Mouse (Mus musculus) lung, postnatal 0 days (tissue): ENCODE measurements around the gene Rgr. TPM values are rescaled to one million over a fixed set of nuclear protein-coding genes. Genes with fewer than 3 reads are reported as not detected.
"Not testable (repeated sequence)": the region's sequence is repeated elsewhere in the genome, so short reads cannot be mapped to it uniquely, and the experiment has no call there.

Experiments used
- ATAC-seq: fragments of 200-750 bp; cut with Nextera tagmentation; 2 replicates; pipeline ENCODE4 v1.8.0; 2017; ENCODE audit warnings: moderate library complexity
- DNase-seq: peaks from one replicate; pipeline ENCODE4 v3.0.0-alpha.2; 2016; ENCODE audit warnings: low spot score
- H3K27ac ChIP-seq: fragments of 300-500 bp; sonication (generic); 2 replicates; pipeline ENCODE4 v1.5.1; 2014; ENCODE audit warnings: antibody characterized with exemption, mild to moderate bottlenecking, low read length, mixed read lengths
- H3K27me3 ChIP-seq: fragments of 300-500 bp; sonication (generic); replicated peaks from 2 replicates; pipeline ENCODE4 v1.6.1; 2014; ENCODE audit warnings: low read length, mixed read lengths; ENCODE audit not compliant: insufficient read depth
- H3K36me3 ChIP-seq: fragments of 300-500 bp; sonication (generic); 2 replicates; pipeline ENCODE4 v1.6.1; 2014; ENCODE audit warnings: low read length, mixed read lengths; ENCODE audit not compliant: insufficient read depth
- H3K4me1 ChIP-seq: fragments of 300-500 bp; sonication (generic); 2 replicates; pipeline ENCODE4 v1.6.1; 2014; ENCODE audit warnings: antibody characterized with exemption, low read depth, low read length, mixed read lengths; ENCODE audit not compliant: insufficient read depth
- H3K4me2 ChIP-seq: fragments of 300-500 bp; sonication (generic); replicated peaks from 2 replicates; pipeline ENCODE4 v1.6.1; 2014; ENCODE audit warnings: low read depth, mild to moderate bottlenecking, low read length, moderate library complexity, mixed read lengths
- H3K4me3 ChIP-seq: fragments of 300-500 bp; sonication (generic); 2 replicates; pipeline ENCODE4 v1.5.1; 2014; ENCODE audit warnings: low read depth, low read length
- H3K9ac ChIP-seq: fragments of 300-500 bp; sonication (generic); replicated peaks from 2 replicates; pipeline ENCODE4 v1.6.1; 2014; ENCODE audit warnings: low read depth, mild to moderate bottlenecking
- H3K9me3 ChIP-seq: fragments of 300-500 bp; sonication (generic); 2 replicates; pipeline ENCODE4 v1.6.1; 2016; ENCODE audit warnings: low read length, mixed read lengths
- CTCF ChIP-seq: IDR thresholded peaks from 2 replicates; pipeline ENCODE4 v1.5.1; 2016; ENCODE audit warnings: antibody characterized with exemption, mild to moderate bottlenecking
- EP300 ChIP-seq: IDR thresholded peaks from 2 replicates; pipeline ENCODE4 v1.6.1; 2016; ENCODE audit warnings: antibody characterized with exemption, mild to moderate bottlenecking, control low read depth
- WGBS: fragments of 180-500 bp; shearing (Covaris S2); extraction: QIAGEN DNeasy Blood & Tissue Kit; methylation state at CpG from one replicate; pipeline ENCODE4 v1.1.7; 2014; 5-methylcytosine and 5-hydroxymethylcytosine counted together
- polyA plus RNA-seq: library from polyadenylated mRNA; unstranded; fragments of >200 nt; fragmentation: Nextera tagmentation; extraction: Ambion mirVana; gene quantifications from 2 replicates; pipeline ENCODE4 v1.2.1, GENCODE M21; 2015

Gene Rgr
- polyA plus RNA-seq, 1 experiment from 2014 or later = not detected

GRCm38 (mm10) chr14:37009686-37010085, 39.1 kb downstream of the Rgr start:
- Histone ChIP-seq H3K9me3 (no peaks in the 10 kb centered on the region), H3K27ac (no peak overlapping the region), H3K36me3 (no peaks in the 10 kb centered on the region), H3K9ac (no peak overlapping the region), H3K4me3 (no peak overlapping the region), H3K4me2 (no peak overlapping the region), H3K27me3 (no peaks in the 10 kb centered on the region), H3K4me1 (no peaks in the 10 kb centered on the region)
- no peak for ATAC-seq
- WGBS = 79% methylated on average over 2 of the region's 2 CpGs
- TF ChIP-seq EP300 (no peak), CTCF (no peak)
- DNase-seq = no peak

DNA sequence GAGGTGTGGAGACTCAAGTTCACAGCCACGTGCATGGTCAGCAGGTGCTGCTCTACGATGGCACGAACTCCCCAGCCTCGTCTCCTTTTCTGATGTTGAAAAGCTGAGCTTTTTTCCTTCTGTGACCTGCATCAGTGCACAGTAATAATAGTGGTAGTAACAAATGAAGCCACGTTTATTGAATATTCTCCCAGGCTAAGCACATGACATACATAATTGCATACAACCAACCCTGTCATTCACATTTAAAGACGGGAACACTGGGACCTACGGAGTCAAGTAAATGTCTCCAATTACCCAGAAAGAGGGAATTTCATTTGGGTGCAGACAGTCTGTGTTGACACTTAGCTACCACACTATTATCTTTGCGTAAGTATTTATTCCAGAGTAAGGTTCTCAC, 42.3 kb downstream of the Rgr start:
- H3K27me3 ChIP-seq = no peaks in the 10 kb centered on the region
- no peak for DNase-seq
- 70% methylated on average over 8 of the region's 8 CpGs for WGBS
- no peak overlapping the region for H3K4me3 ChIP-seq
- H3K4me2 ChIP-seq = no peak overlapping the region
- no peak overlapping the region for H3K9ac ChIP-seq
- H3K36me3 ChIP-seq = no peaks in the 10 kb centered on the region
- no peak overlapping the region for H3K27ac ChIP-seq
- H3K4me1 ChIP-seq = no peaks in the 10 kb centered on the region
- no peak for ATAC-seq
- H3K9me3 ChIP-seq = no peaks in the 10 kb centered on the region
- TF ChIP-seq CTCF (no peak), EP300 (no peak)

GRCm38 (mm10) chr14:37005865-37006264, 42.9 kb downstream of the Rgr start:
- DNase-seq (no peak), ATAC-seq (no peak)
- TF ChIP-seq EP300 = no peak
- TF ChIP-seq CTCF = no peak
- H3K36me3 ChIP-seq = no peaks in the 10 kb centered on the region
- H3K27me3 ChIP-seq = no peaks in the 10 kb centered on the region
- 17% methylated on average over 3 of the region's 3 CpGs for WGBS
- no peaks in the 10 kb centered on the region for H3K9me3 ChIP-seq
- H3K9ac ChIP-seq = no peak overlapping the region
- no peak overlapping the region for H3K4me3 ChIP-seq
- H3K4me2 ChIP-seq = no peak overlapping the region
- no peak overlapping the region for H3K27ac ChIP-seq
- no peaks in the 10 kb centered on the region for H3K4me1 ChIP-seq

- DNase-seq = no peak
- Histone ChIP-seq H3K36me3 (no peaks in the 10 kb centered on the region), H3K4me3 (no peak overlapping the region), H3K9me3 (no peaks in the 10 kb centered on the region), H3K4me1 (no peaks in the 10 kb centered on the region), H3K4me2 (no peak overlapping the region), H3K27me3 (no peaks in the 10 kb centered on the region), H3K27ac (no peak overlapping the region), H3K9ac (no peak overlapping the region)
- 59% methylated on average over 8 of the region's 8 CpGs for WGBS
- ATAC-seq = no peak
- TF ChIP-seq EP300 (no peak), CTCF (no peak)
Measured at GRCm38 (mm10) chr14:37003431-37004095, 45.2 kb downstream of the Rgr start.

- no peak overlapping the region for H3K4me3 ChIP-seq
- no peaks in the 10 kb centered on the region for H3K9me3 ChIP-seq
- 56% methylated on average over 2 of the region's 2 CpGs for WGBS
- no peak for TF ChIP-seq EP300
- no peak for TF ChIP-seq CTCF
- no peak overlapping the region for H3K9ac ChIP-seq
- H3K27ac ChIP-seq = no peak overlapping the region
- ATAC-seq (no peak), DNase-seq (no peak)
- H3K36me3 ChIP-seq = no peaks in the 10 kb centered on the region
- H3K27me3 ChIP-seq = no peaks in the 10 kb centered on the region
- no peak overlapping the region for H3K4me2 ChIP-seq
- H3K4me1 ChIP-seq = no peaks in the 10 kb centered on the region
Measured at GRCm38 (mm10) chr14:37002852-37003251, 45.9 kb downstream of the Rgr start.

GRCm38 (mm10) chr14:37000780-37001179, 48.0 kb downstream of the Rgr start:
- H3K4me2 ChIP-seq, H3K27me3 ChIP-seq, H3K4me1 ChIP-seq, DNase-seq, ATAC-seq, H3K36me3 ChIP-seq, H3K27ac ChIP-seq, H3K9me3 ChIP-seq, H3K4me3 ChIP-seq, H3K9ac ChIP-seq: not testable (repeated sequence)
- 58% methylated on average over 6 of the region's 6 CpGs for WGBS

DNA sequence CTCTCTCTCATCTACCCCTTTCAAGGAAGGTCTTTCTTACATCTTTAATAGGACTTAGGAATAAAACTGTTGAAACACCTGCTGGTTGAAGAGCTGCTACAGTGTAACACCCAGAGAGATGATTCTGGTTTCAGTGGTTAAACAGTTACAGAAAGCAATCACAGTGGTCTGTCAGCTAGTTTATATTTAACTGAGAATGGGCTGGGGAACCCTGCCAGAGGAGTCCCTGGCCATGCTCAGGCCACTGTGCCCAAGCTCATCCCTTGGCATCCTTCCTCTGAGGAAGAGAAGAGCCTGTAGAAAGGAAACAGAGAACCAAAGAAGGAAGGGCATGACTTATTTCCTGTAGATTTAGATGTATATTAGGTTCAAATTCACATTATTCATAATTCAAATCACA, 59.0 kb downstream of the Rgr start:
- no peak for DNase-seq
- no peak for ATAC-seq

More for the DNA sequence above, 59.0 kb downstream of the Rgr start:
- H3K4me1 ChIP-seq = no peaks in the 10 kb centered on the region
- H3K36me3 ChIP-seq = no peaks in the 10 kb centered on the region
- H3K27ac ChIP-seq = no peak overlapping the region
- no peak for TF ChIP-seq EP300
- TF ChIP-seq CTCF = no peak
- no peak overlapping the region for H3K9ac ChIP-seq
- H3K9me3 ChIP-seq = no peaks in the 10 kb centered on the region
- no peaks in the 10 kb centered on the region for H3K27me3 ChIP-seq
- no peak overlapping the region for H3K4me3 ChIP-seq
- H3K4me2 ChIP-seq = no peak overlapping the region
